Mouse (Mus musculus) erythroblast, embryonic 14.5 days (primary cell): ENCODE measurements around the gene Pgf.

Experiments
- GATA1 ChIP-seq: IDR thresholded peaks from 2 replicates; pipeline ENCODE4 v1.6.1; 2012; ENCODE audit warnings: low read length, inconsistent platforms, mixed read lengths
- TAL1 ChIP-seq: IDR thresholded peaks from 3 replicates; pipeline ENCODE4 v1.6.1; 2012; ENCODE audit warnings: low read length, inconsistent platforms, mixed read lengths

DNA sequence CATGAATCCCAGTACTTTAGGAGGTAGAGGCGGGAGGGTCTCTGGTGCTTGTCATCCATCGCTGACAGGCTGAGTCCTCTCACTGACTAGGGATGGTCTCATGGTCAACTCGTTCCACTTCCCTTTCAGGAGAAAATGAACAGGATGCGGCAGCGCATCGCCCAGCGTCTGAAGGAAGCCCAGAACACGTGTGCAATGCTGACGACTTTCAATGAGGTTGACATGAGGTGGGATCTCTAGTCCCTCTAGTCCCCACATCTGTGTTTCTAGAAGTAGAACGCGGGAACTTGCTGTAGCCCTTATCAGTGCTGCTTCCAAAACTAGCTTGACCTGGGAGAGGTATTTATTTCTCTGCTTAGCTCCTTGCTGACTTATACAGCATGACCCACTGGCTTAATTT, 53.9 kb downstream of the Pgf start:
- TF ChIP-seq GATA1 (no peak), TAL1 (no peak)
